Mouse (Mus musculus): ENCODE results near the gene Olfr1445. TPM values are rescaled to one million over a fixed set of nuclear protein-coding genes. Genes with fewer than 3 reads are reported as not detected.

The Olfr1445 gene
- total and polyA plus RNA-seq, 3 experiments: not detected

GRCm38 (mm10) chr19:12893424-12893823 is 9.8 kb downstream of the Olfr1445 start, which contains the start of gene Olfr1446:
Olfr1446 (minus strand) TSS chr19:12893524.
- H3K36me3 ChIP-seq (replicated peaks in 1 of 2; ENCODE audit: control insufficient read depth in 1 of 2, insufficient read depth in 1 of 2, low read length in 1 of 2): no peaks in the 10 kb centered on the region
- no peaks in the 10 kb centered on the region for H3K27me3 ChIP-seq (replicated peaks)
- no peak for TF ChIP-seq JUND (conservative IDR thresholded peaks at IDR 0.05; ENCODE audit: low read depth, low read length)
- TF ChIP-seq MYC (IDR thresholded peaks at IDR 0.05; ENCODE audit: low read depth, low read length): no peak
- TF ChIP-seq KAT2A (IDR thresholded peaks at IDR 0.05; ENCODE audit: insufficient replicate concordance, low read length): no peak
- TF ChIP-seq CHD1 (IDR thresholded peaks at IDR 0.05; ENCODE audit: low read depth, low read length): no peak
- TF ChIP-seq JUN (IDR thresholded peaks at IDR 0.05; ENCODE audit: insufficient read depth, low read depth, low read length): no peak
- no peak for TF ChIP-seq USF1 (IDR thresholded peaks at IDR 0.05; ENCODE audit: low read depth, low read length)
- no peak for TF ChIP-seq MXI1 (IDR thresholded peaks at IDR 0.05; ENCODE audit: low read depth, low read length)
- TF ChIP-seq MEF2A (IDR thresholded peaks at IDR 0.05; ENCODE audit: borderline replicate concordance, low read depth, low read length): no peak
- no peak for TF ChIP-seq NRF1 (IDR thresholded peaks at IDR 0.05; ENCODE audit: low read depth, low read length)
- TF ChIP-seq UBTF (IDR thresholded peaks at IDR 0.05; ENCODE audit: low read depth, low read length): no peak
- TF ChIP-seq POLR2A (IDR thresholded peaks at IDR 0.05; ENCODE audit: low read depth, low read length): no peak
- TF ChIP-seq E2F4 (IDR thresholded peaks at IDR 0.05; ENCODE audit: insufficient replicate concordance, low read depth, low read length): no peak
- TF ChIP-seq RCOR1 (conservative IDR thresholded peaks at IDR 0.05; ENCODE audit: low read depth, low read length): no peak
- no peak for TF ChIP-seq MAZ (IDR thresholded peaks at IDR 0.05; ENCODE audit: low read depth, low read length)
- no peak for TF ChIP-seq PAX5 (IDR thresholded peaks at IDR 0.05; ENCODE audit: low read length)
- no peak within 1 kb of the TSS for H3K27ac ChIP-seq (ENCODE audit: insufficient read depth, low read depth)
- H3K9ac ChIP-seq (ENCODE audit: insufficient read depth, low read depth): no peak within 1 kb of the TSS
- no peaks in the 10 kb centered on the region for H3K79me2 ChIP-seq (replicated peaks; ENCODE audit: control insufficient read depth, extremely low read depth, insufficient read depth, poor library complexity, severe bottlenecking)
- no peaks in the 10 kb centered on the region for H3K9me3 ChIP-seq (replicated peaks; ENCODE audit: low read length)
- no peaks in the 10 kb centered on the region for H3K4me1 ChIP-seq (ENCODE audit: control insufficient read depth in 1 of 2, insufficient read depth in 2 of 2)
- dilution Hi-C loops (cut with MboI; ENCODE audit: extremely low pct_ligation_motif_present, extremely low pct_unique_long_range_greater_than_20kb, low sequenced_read_pairs) (no loop called here), in situ Hi-C loops (cut with MboI; ENCODE audit: low pct_ligation_motif_present, low pct_unique_long_range_greater_than_20kb, low sequenced_read_pairs) (no loop called here)
- DNase-seq (ENCODE audit: extremely low read depth): no peak
- no peak within 1 kb of the TSS for H3K4me3 ChIP-seq (replicated peaks in 1 of 3; ENCODE audit: low read depth in 2 of 3, low read length in 2 of 3, poor library complexity in 1 of 3)
- H3K4me2 ChIP-seq (ENCODE audit: insufficient read depth, low read depth, poor library complexity, severe bottlenecking): no peak within 1 kb of the TSS

DNA sequence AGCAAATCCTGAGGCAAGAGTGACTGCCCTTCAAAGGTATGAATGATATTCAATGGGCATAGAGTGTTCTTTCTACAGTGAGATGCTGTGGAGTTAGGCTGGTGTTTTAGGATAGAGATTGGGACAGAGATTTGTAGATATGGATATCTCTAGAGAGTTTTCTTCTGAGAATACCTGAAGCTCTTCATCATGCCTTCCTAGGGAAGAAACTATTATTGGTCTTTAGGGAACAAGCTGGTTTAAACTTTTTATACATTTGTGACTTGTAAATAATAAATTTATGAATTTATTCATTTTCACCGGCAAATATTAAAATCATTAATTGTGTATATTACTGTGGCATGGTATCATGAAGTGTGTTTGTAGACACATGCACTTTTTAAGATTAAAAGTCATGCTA is 20.0 kb downstream of the Olfr1445 start, which contains the start of gene Olfr1447:
Olfr1447 (minus strand) TSS at position 101 of the 400 bp plus-strand sequence.
- Histone ChIP-seq H3K4me1 (ENCODE audit: control insufficient read depth in 1 of 2, insufficient read depth in 2 of 2) (no peaks in the 10 kb centered on the region), H3K27ac (ENCODE audit: insufficient read depth, low read depth) (no peak within 1 kb of the TSS), H3K4me3 (replicated peaks in 1 of 3; ENCODE audit: low read depth in 2 of 3, low read length in 2 of 3, poor library complexity in 1 of 3) (no peak within 1 kb of the TSS), H3K36me3 (replicated peaks in 1 of 2; ENCODE audit: control insufficient read depth in 1 of 2, insufficient read depth in 1 of 2, low read length in 1 of 2) (no peaks in the 10 kb centered on the region), H3K27me3 (replicated peaks) (no peaks in the 10 kb centered on the region), H3K79me2 (replicated peaks; ENCODE audit: control insufficient read depth, extremely low read depth, insufficient read depth, poor library complexity, severe bottlenecking) (no peaks in the 10 kb centered on the region), H3K9ac (ENCODE audit: insufficient read depth, low read depth) (no peak within 1 kb of the TSS), H3K4me2 (ENCODE audit: insufficient read depth, low read depth, poor library complexity, severe bottlenecking) (no peak within 1 kb of the TSS), H3K9me3 (replicated peaks; ENCODE audit: low read length) (no peaks in the 10 kb centered on the region)
- no peak for DNase-seq (ENCODE audit: extremely low read depth)
- dilution Hi-C loops (cut with MboI; ENCODE audit: extremely low pct_ligation_motif_present, extremely low pct_unique_long_range_greater_than_20kb, low sequenced_read_pairs): no loop called here
- TF ChIP-seq POLR2AphosphoS2 (IDR thresholded peaks at IDR 0.05; ENCODE audit: low read depth, low read length): no peak
- TF ChIP-seq TCF12 (IDR thresholded peaks at IDR 0.05; ENCODE audit: low read depth, low read length): no peak
- no peak for TF ChIP-seq PAX5 (IDR thresholded peaks at IDR 0.05; ENCODE audit: low read length)
- TF ChIP-seq ZNF384 (IDR thresholded peaks at IDR 0.05; ENCODE audit: low read depth, low read length): no peak
- TF ChIP-seq ETS1 (conservative IDR thresholded peaks at IDR 0.05; ENCODE audit: low read depth, low read length): no peak
- no peak for TF ChIP-seq MAZ (IDR thresholded peaks at IDR 0.05; ENCODE audit: low read depth, low read length)
- no peak for TF ChIP-seq UBTF (IDR thresholded peaks at IDR 0.05; ENCODE audit: low read depth, low read length)
- no peak for TF ChIP-seq JUN (IDR thresholded peaks at IDR 0.05; ENCODE audit: insufficient read depth, low read depth, low read length)
- no peak for TF ChIP-seq NRF1 (IDR thresholded peaks at IDR 0.05; ENCODE audit: low read depth, low read length)
- no peak for TF ChIP-seq GABPA (IDR thresholded peaks at IDR 0.05; ENCODE audit: insufficient replicate concordance, low read depth, low read length)
- no peak for TF ChIP-seq MYC (IDR thresholded peaks at IDR 0.05; ENCODE audit: low read depth, low read length)
- TF ChIP-seq MEF2A (IDR thresholded peaks at IDR 0.05; ENCODE audit: borderline replicate concordance, low read depth, low read length): no peak
- TF ChIP-seq USF1 (IDR thresholded peaks at IDR 0.05; ENCODE audit: low read depth, low read length): no peak
- TF ChIP-seq ZC3H11A (IDR thresholded peaks at IDR 0.05; ENCODE audit: low read depth, low read length): no peak
- in situ Hi-C loops (cut with MboI; ENCODE audit: low pct_ligation_motif_present, low pct_unique_long_range_greater_than_20kb, low sequenced_read_pairs): no loop called here

All from CH12.LX (cell line).